Mouse (Mus musculus) G1E (cell line): ENCODE measurements around the gene Tmem198.

Source experiments
- CTCF ChIP-seq: IDR thresholded peaks from 2 replicates; pipeline ENCODE4 v1.5.1; 2012; ENCODE audit warnings: low read depth, low read length, inconsistent platforms, mixed read lengths
- GATA1 ChIP-seq: IDR thresholded peaks from 2 replicates; pipeline ENCODE4 v1.6.1; 2012; ENCODE audit warnings: borderline replicate concordance, low read length, inconsistent platforms, mixed read lengths
- GATA2 ChIP-seq: IDR thresholded peaks from 2 replicates; pipeline ENCODE4 v1.6.1; 2012; ENCODE audit warnings: low read depth, low read length, inconsistent platforms, borderline replicate concordance
- TAL1 ChIP-seq: conservative IDR thresholded peaks from 2 replicates; pipeline ENCODE4 v1.6.1; 2012; ENCODE audit warnings: low read depth, low read length, inconsistent platforms, mixed read lengths

- TF ChIP-seq CTCF: no peak
- TF ChIP-seq GATA1: no peak
- peak; percentile 73; the same call in 1 of the 2 replicates for TF ChIP-seq TAL1
- no peak for TF ChIP-seq GATA2
Observed at GRCm38 (mm10) chr1:75462636-75463035, 16.7 kb upstream of the Tmem198 start.
